Mouse (Mus musculus) heart, postnatal 0 days (tissue): ENCODE results near the gene Pttg1. TPM values are rescaled to one million over a fixed set of nuclear protein-coding genes. Genes with fewer than 3 reads are reported as not detected.

ENCODE experiments used
- ATAC-seq: fragments of 200-750 bp; cut with Nextera tagmentation; 2 replicates; pipeline ENCODE4 v1.8.0; 2017; ENCODE audit warnings: low read depth, moderate number of reproducible peaks, moderate library complexity; ENCODE audit not compliant: insufficient read depth
- DNase-seq: peaks from one replicate; pipeline ENCODE4 v3.0.0-alpha.2; 2016; ENCODE audit warnings: low spot score
- H3K27ac ChIP-seq: fragments of 300-500 bp; sonication (generic); 2 replicates; pipeline ENCODE4 v1.5.1; 2014; ENCODE audit warnings: low read depth, mild to moderate bottlenecking
- H3K27me3 ChIP-seq: fragments of 300-500 bp; sonication (generic); 2 replicates; pipeline ENCODE4 v1.6.1; 2014; ENCODE audit warnings: low read length, mixed read lengths; ENCODE audit not compliant: control insufficient read depth, insufficient read depth
- H3K36me3 ChIP-seq: fragments of 300-500 bp; sonication (generic); replicated peaks from 2 replicates; pipeline ENCODE4 v1.6.1; 2014; ENCODE audit warnings: low read length, mixed read lengths; ENCODE audit not compliant: control insufficient read depth, insufficient read depth
- H3K4me1 ChIP-seq: fragments of 300-500 bp; sonication (generic); 2 replicates; pipeline ENCODE4 v1.6.1; 2014; ENCODE audit warnings: antibody characterized with exemption; ENCODE audit not compliant: control insufficient read depth, insufficient read depth
- H3K4me2 ChIP-seq: fragments of 300-500 bp; sonication (generic); 2 replicates; pipeline ENCODE4 v1.6.1; 2014; ENCODE audit warnings: low read depth, mild to moderate bottlenecking, low read length, moderate library complexity
- H3K4me3 ChIP-seq: fragments of 300-500 bp; sonication (generic); 2 replicates; pipeline ENCODE4 v1.5.1; 2014; ENCODE audit warnings: low read depth, low read length
- H3K9ac ChIP-seq: fragments of 300-500 bp; sonication (generic); replicated peaks from 2 replicates; pipeline ENCODE4 v1.6.1; 2014; ENCODE audit warnings: low read depth, low read length, mixed read lengths
- H3K9me3 ChIP-seq: fragments of 300-500 bp; sonication (generic); replicated peaks from 2 replicates; pipeline ENCODE4 v1.6.1; 2016; ENCODE audit warnings: low read length; ENCODE audit not compliant: control insufficient read depth
- CTCF ChIP-seq: IDR thresholded peaks from 2 replicates; pipeline ENCODE4 v1.5.1; 2016; ENCODE audit warnings: antibody characterized with exemption, control low read depth, low read depth
- EP300 ChIP-seq: IDR thresholded peaks from 2 replicates; pipeline ENCODE4 v1.6.1; 2016; ENCODE audit warnings: antibody characterized with exemption, low read depth
- WGBS: fragments of 180-500 bp; shearing (Covaris S2); extraction: QIAGEN DNeasy Blood & Tissue Kit; methylation state at CpG from one replicate; pipeline ENCODE4 v1.1.7; 2014; 5-methylcytosine and 5-hydroxymethylcytosine counted together
- polyA plus RNA-seq: library from polyadenylated mRNA; unstranded; fragments of >200 nt; fragmentation: Nextera tagmentation; extraction: Ambion mirVana; gene quantifications from 2 replicates; pipeline ENCODE4 v1.2.1, GENCODE M21; 2015
- total RNA-seq: library from RNA; depleted of rRNA; stranded (reverse); fragments of >200 nt; gene quantifications from 2 replicates; pipeline ENCODE4 v1.2.3, GENCODE M21; 2014; ENCODE audit warnings: low replicate concordance

Pttg1 gene
- total and polyA plus RNA-seq, 2 experiments from 2014 or later, result 78.1 to 190 TPM

GRCm38 (mm10) chr11:43379911-43380485, 46.1 kb downstream of the Pttg1 start:
- Histone ChIP-seq H3K4me2 (no peak overlapping the region), H3K9me3 (no peaks in the 10 kb centered on the region), H3K4me3 (no peak overlapping the region), H3K9ac (no peak overlapping the region), H3K4me1 (peaks cover 2% of the 10 kb centered on the region; the same call in 1 of the 2 replicates), H3K36me3 (no peaks in the 10 kb centered on the region), H3K27ac (no peak overlapping the region), H3K27me3 (no peaks in the 10 kb centered on the region)
- DNase-seq (no peak), ATAC-seq (no peak)
- WGBS, result 66% methylated on average over 11 of the region's 11 CpGs
- TF ChIP-seq EP300, result no peak
- no peak for TF ChIP-seq CTCF

- Histone ChIP-seq H3K4me1 (no peaks in the 10 kb centered on the region), H3K9me3 (no peaks in the 10 kb centered on the region), H3K36me3 (no peaks in the 10 kb centered on the region), H3K27me3 (no peaks in the 10 kb centered on the region), H3K9ac (no peak overlapping the region), H3K27ac (no peak overlapping the region), H3K4me2 (no peak overlapping the region), H3K4me3 (no peak overlapping the region)
- WGBS, result 89% methylated on average over 3 of the region's 3 CpGs
- ATAC-seq, result no peak
- no peak for DNase-seq
- TF ChIP-seq CTCF (no peak), EP300 (no peak)
These were observed 46.6 kb downstream of the Pttg1 start for GRCm38 (mm10) chr11:43379488-43379887.

GRCm38 (mm10) chr11:43377083-43377850, 48.8 kb downstream of the Pttg1 start:
- Histone ChIP-seq H3K27ac (no peak overlapping the region), H3K4me3 (no peak overlapping the region), H3K36me3 (no peaks in the 10 kb centered on the region), H3K4me2 (no peak overlapping the region), H3K4me1 (no peaks in the 10 kb centered on the region), H3K9ac (no peak overlapping the region), H3K9me3 (no peaks in the 10 kb centered on the region), H3K27me3 (no peaks in the 10 kb centered on the region)
- ATAC-seq (no peak), DNase-seq (no peak)
- TF ChIP-seq CTCF, result no peak
- no peak for TF ChIP-seq EP300
- 76% methylated on average over 8 of the region's 8 CpGs for WGBS

GRCm38 (mm10) chr11:43376598-43376997, 49.5 kb downstream of the Pttg1 start:
- TF ChIP-seq EP300 (no peak), CTCF (no peak)

GRCm38 (mm10) chr11:43374956-43375355, 51.1 kb downstream of the Pttg1 start:
- WGBS, result 82% methylated on average over 6 of the region's 6 CpGs
- H3K36me3 ChIP-seq, result no peaks in the 10 kb centered on the region
- H3K4me1 ChIP-seq, result no peaks in the 10 kb centered on the region
- H3K27ac ChIP-seq, result no peak overlapping the region
- ATAC-seq (no peak), DNase-seq (no peak)
- H3K9ac ChIP-seq, result no peak overlapping the region
- no peaks in the 10 kb centered on the region for H3K9me3 ChIP-seq
- H3K4me2 ChIP-seq, result no peak overlapping the region
- TF ChIP-seq EP300 (no peak), CTCF (no peak)
- no peak overlapping the region for H3K4me3 ChIP-seq
- no peaks in the 10 kb centered on the region for H3K27me3 ChIP-seq

More at GRCm38 (mm10) chr11:43376598-43376997, 49.5 kb downstream of the Pttg1 start:
- 100% methylated on average over 1 of the region's 1 CpGs for WGBS
- Histone ChIP-seq H3K27me3 (no peaks in the 10 kb centered on the region), H3K9me3 (no peaks in the 10 kb centered on the region), H3K9ac (no peak overlapping the region), H3K4me2 (no peak overlapping the region), H3K4me3 (no peak overlapping the region), H3K36me3 (no peaks in the 10 kb centered on the region), H3K4me1 (no peaks in the 10 kb centered on the region), H3K27ac (no peak overlapping the region)
- DNase-seq, result no peak
- ATAC-seq, result no peak

GRCm38 (mm10) chr11:43373367-43373766, 52.7 kb downstream of the Pttg1 start:
- H3K4me3 ChIP-seq, result no peak overlapping the region
- 64% methylated on average over 3 of the region's 3 CpGs for WGBS
- H3K4me2 ChIP-seq, result no peak overlapping the region
- ATAC-seq, result no peak
- no peaks in the 10 kb centered on the region for H3K4me1 ChIP-seq
- no peak for DNase-seq
- H3K27me3 ChIP-seq, result no peaks in the 10 kb centered on the region
- no peak overlapping the region for H3K27ac ChIP-seq
- H3K9ac ChIP-seq, result no peak overlapping the region
- no peaks in the 10 kb centered on the region for H3K9me3 ChIP-seq
- TF ChIP-seq EP300 (no peak), CTCF (no peak)
- H3K36me3 ChIP-seq, result no peaks in the 10 kb centered on the region
